Mouse (Mus musculus): ENCODE data around the gene Papss2.

- no peak for TF ChIP-seq CTCF (IDR thresholded peaks at IDR 0.05; ENCODE audit: low read depth, low read length)
- no peak for TF ChIP-seq POLR2A (IDR thresholded peaks at IDR 0.05; ENCODE audit: borderline replicate concordance, low read depth, low read length)
Measured at GRCm38 (mm10) chr19:32603466-32603865, 7.9 kb downstream of the Papss2 start.
